Mouse (Mus musculus): Measurements from ENCODE around the gene Csk. TPM values are rescaled to one million over a fixed set of nuclear protein-coding genes. Genes with fewer than 3 reads are reported as not detected.

The Csk gene
- polyA plus RNA-seq, 1 experiment = 66.2 TPM

GRCm38 (mm10) chr9:57614786-57615185 is 38.6 kb downstream of the Csk start:
- no peaks in the 10 kb centered on the region for H3K27me3 ChIP-seq (ENCODE audit: control insufficient read depth, insufficient read depth, insufficient read length)
- no peak overlapping the region for H3K4me3 ChIP-seq (ENCODE audit: insufficient read depth, poor library complexity, severe bottlenecking)
- H3K79me3 ChIP-seq (ENCODE audit: low read depth) = no peaks in the 10 kb centered on the region
- peak overlapping the region; percentile 8 for H3ac ChIP-seq (ENCODE audit: control insufficient read depth, insufficient read length, low read depth)
- TF ChIP-seq FOSL1 (IDR thresholded peaks at IDR 0.05; ENCODE audit: insufficient read depth, low read length, poor library complexity, severe bottlenecking) (no peak), MYOD1 (IDR thresholded peaks at IDR 0.05; ENCODE audit: control insufficient read depth, insufficient read length, low read depth) (peak; percentile 21), CEBPB (IDR thresholded peaks at IDR 0.05; ENCODE audit: low read depth) (no peak), MYOG (IDR thresholded peaks at IDR 0.05; ENCODE audit: control insufficient read depth, extremely low read depth, insufficient read length) (no peak), USF1 (IDR thresholded peaks at IDR 0.05; ENCODE audit: low read depth) (no peak), CTCF (IDR thresholded peaks at IDR 0.05; ENCODE audit: control insufficient read depth, insufficient read depth, insufficient read length) (no peak), MAX (IDR thresholded peaks at IDR 0.05) (no peak)
- no peaks in the 10 kb centered on the region for H3K79me2 ChIP-seq (ENCODE audit: control insufficient read depth, insufficient read depth)
- no peaks in the 10 kb centered on the region for H3K36me3 ChIP-seq (ENCODE audit: control insufficient read depth, insufficient read depth)

- H3ac ChIP-seq (ENCODE audit: control insufficient read depth, insufficient read length, low read depth) = no peak overlapping the region
- no peak for TF ChIP-seq FOSL1 (IDR thresholded peaks at IDR 0.05; ENCODE audit: insufficient read depth, low read length, poor library complexity, severe bottlenecking)
- TF ChIP-seq CTCF (IDR thresholded peaks at IDR 0.05; ENCODE audit: control insufficient read depth, insufficient read depth, insufficient read length) = no peak
- TF ChIP-seq MYOG (IDR thresholded peaks at IDR 0.05; ENCODE audit: control insufficient read depth, extremely low read depth, insufficient read length) = no peak
- TF ChIP-seq MAX (IDR thresholded peaks at IDR 0.05) = no peak
- no peak for TF ChIP-seq CEBPB (IDR thresholded peaks at IDR 0.05; ENCODE audit: low read depth)
- TF ChIP-seq USF1 (IDR thresholded peaks at IDR 0.05; ENCODE audit: low read depth) = no peak
- no peak for TF ChIP-seq MYOD1 (IDR thresholded peaks at IDR 0.05; ENCODE audit: control insufficient read depth, insufficient read length, low read depth)
- no peak overlapping the region for H3K4me3 ChIP-seq (ENCODE audit: insufficient read depth, poor library complexity, severe bottlenecking)
- H3K79me3 ChIP-seq (ENCODE audit: low read depth) = no peaks in the 10 kb centered on the region
- H3K36me3 ChIP-seq (ENCODE audit: control insufficient read depth, insufficient read depth) = no peaks in the 10 kb centered on the region
- H3K79me2 ChIP-seq (ENCODE audit: control insufficient read depth, insufficient read depth) = no peaks in the 10 kb centered on the region
- no peaks in the 10 kb centered on the region for H3K27me3 ChIP-seq (ENCODE audit: control insufficient read depth, insufficient read depth, insufficient read length)
Observed at GRCm38 (mm10) chr9:57613975-57614374, 39.5 kb downstream of the Csk start.

- no peaks in the 10 kb centered on the region for H3K79me3 ChIP-seq (ENCODE audit: low read depth)
- TF ChIP-seq FOSL1 (IDR thresholded peaks at IDR 0.05; ENCODE audit: insufficient read depth, low read length, poor library complexity, severe bottlenecking) = no peak
- TF ChIP-seq MYOD1 (IDR thresholded peaks at IDR 0.05; ENCODE audit: control insufficient read depth, insufficient read length, low read depth) = peak; percentile 3
- H3ac ChIP-seq (ENCODE audit: control insufficient read depth, insufficient read length, low read depth) = no peak overlapping the region
- no peaks in the 10 kb centered on the region for H3K79me2 ChIP-seq (ENCODE audit: control insufficient read depth, insufficient read depth)
- no peaks in the 10 kb centered on the region for H3K36me3 ChIP-seq (ENCODE audit: control insufficient read depth, insufficient read depth)
- no peaks in the 10 kb centered on the region for H3K27me3 ChIP-seq (ENCODE audit: control insufficient read depth, insufficient read depth, insufficient read length)
- H3K4me3 ChIP-seq (ENCODE audit: insufficient read depth, poor library complexity, severe bottlenecking) = no peak overlapping the region
Observed at GRCm38 (mm10) chr9:57612587-57612986, 40.8 kb downstream of the Csk start.

- H3ac ChIP-seq (ENCODE audit: control insufficient read depth, insufficient read length, low read depth) = no peak overlapping the region
- no peak for TF ChIP-seq MYOG (IDR thresholded peaks at IDR 0.05; ENCODE audit: control insufficient read depth, extremely low read depth, insufficient read length)
- no peak for TF ChIP-seq USF1 (IDR thresholded peaks at IDR 0.05; ENCODE audit: low read depth)
- no peak for TF ChIP-seq MAX (IDR thresholded peaks at IDR 0.05)
- no peak for TF ChIP-seq MYOD1 (IDR thresholded peaks at IDR 0.05; ENCODE audit: control insufficient read depth, insufficient read length, low read depth)
- no peak for TF ChIP-seq CEBPB (IDR thresholded peaks at IDR 0.05; ENCODE audit: low read depth)
- TF ChIP-seq FOSL1 (IDR thresholded peaks at IDR 0.05; ENCODE audit: insufficient read depth, low read length, poor library complexity, severe bottlenecking) = no peak
- TF ChIP-seq CTCF (IDR thresholded peaks at IDR 0.05; ENCODE audit: control insufficient read depth, insufficient read depth, insufficient read length) = no peak
- H3K4me3 ChIP-seq (ENCODE audit: insufficient read depth, poor library complexity, severe bottlenecking) = no peak overlapping the region
- no peaks in the 10 kb centered on the region for H3K27me3 ChIP-seq (ENCODE audit: control insufficient read depth, insufficient read depth, insufficient read length)
- no peaks in the 10 kb centered on the region for H3K36me3 ChIP-seq (ENCODE audit: control insufficient read depth, insufficient read depth)
- H3K79me3 ChIP-seq (ENCODE audit: low read depth) = no peaks in the 10 kb centered on the region
- no peaks in the 10 kb centered on the region for H3K79me2 ChIP-seq (ENCODE audit: control insufficient read depth, insufficient read depth)
Observed at GRCm38 (mm10) chr9:57610359-57610826, 43.0 kb downstream of the Csk start.

GRCm38 (mm10) chr9:57609803-57610202 is 43.6 kb downstream of the Csk start:
- TF ChIP-seq MYOD1 (IDR thresholded peaks at IDR 0.05; ENCODE audit: control insufficient read depth, insufficient read length, low read depth) (no peak), MYOG (IDR thresholded peaks at IDR 0.05; ENCODE audit: control insufficient read depth, extremely low read depth, insufficient read length) (no peak), USF1 (IDR thresholded peaks at IDR 0.05; ENCODE audit: low read depth) (no peak), MAX (IDR thresholded peaks at IDR 0.05) (no peak), CTCF (IDR thresholded peaks at IDR 0.05; ENCODE audit: control insufficient read depth, insufficient read depth, insufficient read length) (no peak), FOSL1 (IDR thresholded peaks at IDR 0.05; ENCODE audit: insufficient read depth, low read length, poor library complexity, severe bottlenecking) (no peak), CEBPB (IDR thresholded peaks at IDR 0.05; ENCODE audit: low read depth) (no peak)

More at GRCm38 (mm10) chr9:57609803-57610202, 43.6 kb downstream of the Csk start:
- no peak overlapping the region for H3ac ChIP-seq (ENCODE audit: control insufficient read depth, insufficient read length, low read depth)
- H3K36me3 ChIP-seq (ENCODE audit: control insufficient read depth, insufficient read depth) = no peaks in the 10 kb centered on the region
- H3K79me3 ChIP-seq (ENCODE audit: low read depth) = no peaks in the 10 kb centered on the region
- H3K4me3 ChIP-seq (ENCODE audit: insufficient read depth, poor library complexity, severe bottlenecking) = no peak overlapping the region
- no peaks in the 10 kb centered on the region for H3K27me3 ChIP-seq (ENCODE audit: control insufficient read depth, insufficient read depth, insufficient read length)
- no peaks in the 10 kb centered on the region for H3K79me2 ChIP-seq (ENCODE audit: control insufficient read depth, insufficient read depth)

Measured in C2C12 (cell line).